Mouse (Mus musculus): ENCODE results near the gene Sox12.

DNA sequence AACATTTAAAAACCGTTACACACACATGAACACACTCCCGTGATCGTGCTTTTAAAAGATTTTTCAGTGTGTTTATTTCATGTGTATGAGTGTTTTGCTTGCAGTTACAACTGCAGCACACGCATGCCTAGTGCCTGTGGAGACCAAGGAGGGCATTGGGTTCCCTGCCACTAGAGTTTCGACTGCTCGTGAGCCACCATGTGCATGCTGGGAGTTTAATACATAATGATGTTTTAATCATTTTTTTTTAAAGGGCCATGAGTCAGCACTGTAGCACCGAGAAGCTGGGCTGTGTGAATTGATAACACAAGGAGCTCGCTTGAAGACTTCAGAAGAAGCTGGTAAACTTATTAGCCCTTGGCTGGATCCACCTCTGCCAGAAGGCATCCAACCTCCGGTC lies 24.3 kb downstream of the Sox12 start:
- no peak for TF ChIP-seq CTCF (IDR thresholded peaks at IDR 0.05; ENCODE audit: borderline replicate concordance, insufficient read depth, low read depth, low read length)
- no peak for TF ChIP-seq POLR2A (IDR thresholded peaks at IDR 0.05; ENCODE audit: borderline replicate concordance, insufficient read depth, low read length)

All from cerebellum, adult 2 months (tissue).